Mouse (Mus musculus): ENCODE measurements around the gene Kcnn4. TPM values are rescaled to one million over a fixed set of nuclear protein-coding genes. Genes with fewer than 3 reads are reported as not detected.
A peak's percentile ranks its signal among the peaks of the same experiment; 100 is the strongest.

Kcnn4 gene
- total RNA-seq (2022) = 1 to 10 TPM in 2 of 4 experiments, under 1 TPM in 2; 0.70 to 2.0 (median 1.2) TPM

- no peak for DNase-seq
Observed at GRCm38 (mm10) chr7:24369731-24370541, at the start of gene Kcnn4. Gene Kcnn4 (plus strand): TSS chr7:24370263.

- DNase-seq = no peak
Observed at GRCm38 (mm10) chr7:24322593-24322992, 47.5 kb upstream of the Kcnn4 start.

- DNase-seq = peak; percentile 10
Observed at GRCm38 (mm10) chr7:24325197-24325596, 44.9 kb upstream of the Kcnn4 start.

GRCm38 (mm10) chr7:24325675-24326128 is 44.4 kb upstream of the Kcnn4 start:
- DNase-seq = no peak

GRCm38 (mm10) chr7:24326273-24327135 is 43.6 kb upstream of the Kcnn4 start:
- DNase-seq = no peak

- DNase-seq = no peak
Observed at GRCm38 (mm10) chr7:24327281-24327975, 42.6 kb upstream of the Kcnn4 start.

- DNase-seq = no peak
Observed at GRCm38 (mm10) chr7:24333304-24333986, 36.6 kb upstream of the Kcnn4 start, which contains the start of gene Tescl. Gene Tescl (minus strand): TSS chr7:24333936.

- DNase-seq = peak; percentile 43
Observed at GRCm38 (mm10) chr7:24335699-24336309, 34.3 kb upstream of the Kcnn4 start.

- DNase-seq = no peak
Observed at GRCm38 (mm10) chr7:24338241-24338640, 31.8 kb upstream of the Kcnn4 start.

- DNase-seq = no peak
Observed at GRCm38 (mm10) chr7:24343701-24344272, 26.3 kb upstream of the Kcnn4 start.

GRCm38 (mm10) chr7:24346444-24346843 is 23.6 kb upstream of the Kcnn4 start:
- no peak for DNase-seq

GRCm38 (mm10) chr7:24348896-24349295 is 21.2 kb upstream of the Kcnn4 start, which contains the start of gene Lypd5:
Gene Lypd5 (plus strand): TSS chr7:24349196.
- no peak for DNase-seq

- no peak for DNase-seq
Observed at GRCm38 (mm10) chr7:24355646-24356045, 14.4 kb upstream of the Kcnn4 start.

GRCm38 (mm10) chr7:24356081-24356480 is 14.0 kb upstream of the Kcnn4 start:
- DNase-seq = peak; percentile 61

GRCm38 (mm10) chr7:24357899-24358298 is 12.2 kb upstream of the Kcnn4 start:
- DNase-seq = no peak

GRCm38 (mm10) chr7:24359269-24359668 is 10.8 kb upstream of the Kcnn4 start:
- no peak for DNase-seq

- no peak for DNase-seq
Observed at GRCm38 (mm10) chr7:24361001-24361400, 9.1 kb upstream of the Kcnn4 start.

- DNase-seq = no peak
Observed at GRCm38 (mm10) chr7:24363228-24363627, 6.8 kb upstream of the Kcnn4 start.

GRCm38 (mm10) chr7:24364827-24365226 is 5.2 kb upstream of the Kcnn4 start:
- peak; percentile 59 for DNase-seq

- no peak for DNase-seq
Observed at GRCm38 (mm10) chr7:24365258-24366014, 4.6 kb upstream of the Kcnn4 start.

Measured in adrenal gland, adult 8-10 months (tissue).